Mouse (Mus musculus) hindbrain, postnatal 0 days (tissue): Measurements from ENCODE around the gene Man2a1. TPM values are rescaled to one million over a fixed set of nuclear protein-coding genes. Genes with fewer than 3 reads are reported as not detected.
"Not testable (repeated sequence)": the region's sequence is repeated elsewhere in the genome, so short reads cannot be mapped to it uniquely, and the experiment has no call there.

Experiments used
- ATAC-seq: fragments of 200-750 bp; cut with Nextera tagmentation; 2 replicates; pipeline ENCODE4 v1.8.0; 2017; ENCODE audit warnings: mild to moderate bottlenecking, moderate TSS enrichment, moderate library complexity
- DNase-seq: peaks from one replicate; pipeline ENCODE4 v3.0.0-alpha.2; 2015; ENCODE audit warnings: low spot score
- H3K27ac ChIP-seq: fragments of 300-500 bp; sonication (generic); 2 replicates; pipeline ENCODE4 v1.5.1; 2014; ENCODE audit warnings: mild to moderate bottlenecking
- H3K27me3 ChIP-seq: fragments of 300-500 bp; sonication (generic); 2 replicates; pipeline ENCODE4 v1.6.1; 2014; ENCODE audit warnings: low read length, mixed read lengths; ENCODE audit not compliant: insufficient read depth
- H3K36me3 ChIP-seq: fragments of 300-500 bp; sonication (generic); 2 replicates; pipeline ENCODE4 v1.6.1; 2014; ENCODE audit warnings: low read length, mixed read lengths; ENCODE audit not compliant: insufficient read depth
- H3K4me1 ChIP-seq: fragments of 300-500 bp; sonication (generic); 2 replicates; pipeline ENCODE4 v1.6.1; 2014; ENCODE audit warnings: antibody characterized with exemption, low read length, mixed read lengths; ENCODE audit not compliant: insufficient read depth
- H3K4me2 ChIP-seq: fragments of 300-500 bp; sonication (generic); 2 replicates; pipeline ENCODE4 v1.6.1; 2014; ENCODE audit warnings: low read depth, mild to moderate bottlenecking, low read length, moderate library complexity, mixed read lengths
- H3K4me3 ChIP-seq: fragments of 300-500 bp; sonication (generic); 2 replicates; pipeline ENCODE4 v1.5.1; 2014; ENCODE audit warnings: low read length
- H3K9ac ChIP-seq: fragments of 300-500 bp; sonication (generic); replicated peaks from 2 replicates; pipeline ENCODE4 v1.6.1; 2014; ENCODE audit warnings: mild to moderate bottlenecking, low read length, moderate library complexity, mixed read lengths
- H3K9me3 ChIP-seq: fragments of 300-500 bp; sonication (generic); 2 replicates; pipeline ENCODE4 v1.6.1; 2016; ENCODE audit warnings: low read length, mixed read lengths
- CTCF ChIP-seq: IDR thresholded peaks from 2 replicates; pipeline ENCODE4 v1.5.1; 2016; ENCODE audit warnings: antibody characterized with exemption, control low read depth, low read depth
- WGBS: fragments of 180-500 bp; shearing (Covaris S2); extraction: QIAGEN DNeasy Blood & Tissue Kit; methylation state at CpG from one replicate; pipeline ENCODE4 v1.1.7; 2014; 5-methylcytosine and 5-hydroxymethylcytosine counted together
- polyA plus RNA-seq: library from polyadenylated mRNA; unstranded; fragments of >200 nt; fragmentation: Nextera tagmentation; extraction: Ambion mirVana; gene quantifications from 2 replicates; pipeline ENCODE4 v1.2.1, GENCODE M21; 2015
- total RNA-seq: library from RNA; depleted of rRNA; stranded (reverse); fragments of >200 nt; gene quantifications from 2 replicates; pipeline ENCODE4 v1.2.3, GENCODE M21; 2014

The Man2a1 gene
- total and polyA plus RNA-seq, 2 experiments from 2014 or later = 3.3 to 15.8 TPM

DNA sequence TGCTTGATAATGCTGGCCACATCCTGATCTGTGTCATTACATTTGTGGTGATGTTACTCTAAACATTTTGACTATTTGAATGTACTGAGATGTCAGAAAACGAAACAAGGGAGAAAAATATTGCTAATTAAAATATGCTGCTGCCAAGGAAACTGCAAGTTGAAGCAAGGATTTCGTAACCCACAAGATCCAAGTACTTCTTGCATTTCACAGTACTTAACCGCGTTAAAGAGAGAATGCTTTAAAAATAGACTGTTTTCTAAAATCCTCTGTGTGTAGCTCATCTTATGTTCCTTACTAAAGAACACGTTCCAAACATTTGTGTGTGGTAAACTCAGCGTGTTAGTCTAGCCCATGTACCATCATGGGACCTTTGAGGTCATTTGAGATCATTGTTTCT lies 153.0 kb downstream of the Man2a1 start:
- Histone ChIP-seq H3K36me3 (no peaks in the 10 kb centered on the region; the same call in 1 of the 2 replicates), H3K4me1 (no peaks in the 10 kb centered on the region), H3K4me2 (no peak overlapping the region), H3K9ac (no peak overlapping the region), H3K4me3 (no peak overlapping the region), H3K27ac (no peak overlapping the region), H3K27me3 (no peaks in the 10 kb centered on the region), H3K9me3 (no peaks in the 10 kb centered on the region)
- WGBS = 82% methylated on average over 6 of the region's 6 CpGs
- no peak for DNase-seq
- no peak for ATAC-seq
- no peak for TF ChIP-seq CTCF

DNA sequence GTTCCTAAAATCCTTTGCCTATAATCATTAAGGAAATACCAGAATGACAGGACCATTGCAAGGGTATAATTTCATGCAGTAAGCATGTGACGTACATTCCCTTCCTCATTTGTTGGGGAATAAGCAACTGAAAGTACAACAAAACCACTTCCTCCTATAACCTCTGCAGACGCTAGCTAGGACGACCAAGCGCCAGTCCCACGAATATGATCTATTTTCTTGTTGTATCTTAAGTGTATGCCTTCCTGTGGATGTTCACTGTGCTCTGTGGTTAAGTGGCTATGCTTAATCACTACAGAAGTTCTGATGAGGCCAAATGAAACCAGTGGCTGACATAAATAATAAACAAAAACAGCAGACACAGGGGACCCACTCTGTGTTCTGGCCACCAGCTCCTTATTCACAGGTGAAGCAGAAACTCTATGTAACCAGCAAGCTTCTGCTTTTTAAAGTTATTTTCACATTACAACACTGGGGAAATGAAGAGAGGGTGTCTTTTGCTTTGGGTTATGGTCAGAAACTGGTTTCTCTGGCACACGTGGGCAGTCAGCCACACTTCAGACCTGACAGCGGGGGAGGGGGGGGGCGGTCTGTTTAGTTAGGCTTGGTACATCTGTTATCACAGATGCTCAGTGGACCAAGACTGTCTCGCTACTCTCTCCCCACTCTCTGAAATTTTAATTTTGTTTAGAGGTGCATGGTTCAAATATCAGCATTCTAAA lies 153.8 kb downstream of the Man2a1 start:
- TF ChIP-seq CTCF = no peak
- H3K4me3 ChIP-seq = no peak overlapping the region
- H3K9ac ChIP-seq = no peak overlapping the region
- no peaks in the 10 kb centered on the region; the same call in 1 of the 2 replicates for H3K36me3 ChIP-seq
- no peaks in the 10 kb centered on the region for H3K9me3 ChIP-seq
- H3K27me3 ChIP-seq = no peaks in the 10 kb centered on the region
- WGBS = 75% methylated on average over 9 of the region's 9 CpGs
- H3K27ac ChIP-seq = no peak overlapping the region
- ATAC-seq (peak; percentile 69), DNase-seq (peak; percentile 50)
- H3K4me2 ChIP-seq = no peak overlapping the region
- no peaks in the 10 kb centered on the region for H3K4me1 ChIP-seq

DNA sequence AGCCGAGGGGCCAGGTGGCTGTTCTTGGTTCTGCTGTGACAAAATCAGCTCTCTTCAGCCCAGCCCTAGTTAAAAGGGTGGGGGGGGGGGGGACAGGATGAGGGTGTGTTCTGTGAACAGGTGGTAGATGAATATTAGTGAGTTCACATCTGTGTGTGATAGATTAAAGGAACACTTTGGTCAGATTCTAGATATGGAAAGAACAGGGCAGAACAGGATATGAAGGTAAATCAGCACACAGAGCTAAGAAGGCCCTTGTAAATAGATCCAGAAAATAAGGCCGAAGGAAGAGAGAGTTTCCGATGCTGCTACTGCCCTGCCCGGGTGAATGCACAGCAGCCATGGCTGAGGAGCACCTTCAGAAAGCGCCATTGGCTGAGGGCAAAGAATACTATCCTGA lies 154.7 kb downstream of the Man2a1 start:
- no peak for TF ChIP-seq CTCF
- H3K9me3 ChIP-seq = no peaks in the 10 kb centered on the region
- no peak for DNase-seq
- H3K4me3 ChIP-seq = no peak overlapping the region
- no peaks in the 10 kb centered on the region for H3K4me1 ChIP-seq
- 79% methylated on average over 5 of the region's 5 CpGs for WGBS
- no peak overlapping the region for H3K27ac ChIP-seq
- no peaks in the 10 kb centered on the region for H3K27me3 ChIP-seq
- no peak overlapping the region for H3K4me2 ChIP-seq
- ATAC-seq = no peak
- no peaks in the 10 kb centered on the region; the same call in 1 of the 2 replicates for H3K36me3 ChIP-seq
- H3K9ac ChIP-seq = no peak overlapping the region

DNA sequence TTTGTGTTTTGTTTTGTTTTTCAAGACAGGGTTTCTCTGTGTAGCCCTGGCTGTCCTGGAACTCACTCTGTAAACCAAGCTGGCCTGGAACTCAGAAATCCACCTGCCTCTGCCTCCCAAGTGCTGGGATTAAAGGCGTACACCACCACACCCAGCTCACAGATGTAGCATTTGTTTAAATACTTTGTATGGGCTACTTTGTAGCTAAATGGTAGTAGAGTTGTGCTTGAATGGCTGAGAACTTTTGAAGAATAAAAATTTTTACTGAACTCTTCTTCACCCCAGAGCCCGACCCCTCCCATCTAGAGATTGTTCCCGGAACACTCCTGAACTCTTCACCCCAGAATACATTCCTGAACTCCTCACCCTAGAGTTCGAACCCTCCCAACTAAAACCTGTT lies 162.1 kb downstream of the Man2a1 start:
- 89% methylated on average over 4 of the region's 4 CpGs for WGBS
- H3K27me3 ChIP-seq, H3K36me3 ChIP-seq, H3K9ac ChIP-seq, H3K9me3 ChIP-seq, ATAC-seq, H3K4me3 ChIP-seq, H3K4me1 ChIP-seq, H3K4me2 ChIP-seq, H3K27ac ChIP-seq, DNase-seq: not testable (repeated sequence)

DNA sequence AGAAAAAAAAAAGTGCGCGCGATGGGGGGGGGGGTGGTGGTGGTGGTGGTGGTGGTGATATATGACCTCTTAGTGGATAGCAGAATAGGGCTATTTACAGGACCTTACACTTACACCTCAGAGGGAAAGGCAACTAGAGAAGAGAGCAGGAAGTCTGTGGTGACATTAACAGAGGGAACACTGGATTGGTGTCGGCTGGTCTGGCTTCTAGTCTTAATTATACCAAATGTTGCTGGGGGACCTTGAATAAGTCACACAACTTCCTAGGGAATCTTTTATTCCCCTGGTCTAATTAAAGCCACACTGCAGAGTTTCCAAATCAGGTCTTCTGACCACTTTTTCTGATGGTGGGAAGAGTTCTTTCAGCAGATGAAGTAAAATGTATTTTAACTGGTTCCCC lies 163.0 kb downstream of the Man2a1 start:
- H3K4me3 ChIP-seq = no peak overlapping the region
- H3K27me3 ChIP-seq = no peaks in the 10 kb centered on the region
- TF ChIP-seq CTCF = no peak
- H3K4me2 ChIP-seq = no peak overlapping the region
- no peaks in the 10 kb centered on the region for H3K4me1 ChIP-seq
- H3K27ac ChIP-seq = no peak overlapping the region
- ATAC-seq (no peak), DNase-seq (no peak)
- H3K9ac ChIP-seq = no peak overlapping the region
- no peaks in the 10 kb centered on the region for H3K36me3 ChIP-seq
- H3K9me3 ChIP-seq = no peaks in the 10 kb centered on the region
- 93% methylated on average over 4 of the region's 4 CpGs for WGBS

DNA sequence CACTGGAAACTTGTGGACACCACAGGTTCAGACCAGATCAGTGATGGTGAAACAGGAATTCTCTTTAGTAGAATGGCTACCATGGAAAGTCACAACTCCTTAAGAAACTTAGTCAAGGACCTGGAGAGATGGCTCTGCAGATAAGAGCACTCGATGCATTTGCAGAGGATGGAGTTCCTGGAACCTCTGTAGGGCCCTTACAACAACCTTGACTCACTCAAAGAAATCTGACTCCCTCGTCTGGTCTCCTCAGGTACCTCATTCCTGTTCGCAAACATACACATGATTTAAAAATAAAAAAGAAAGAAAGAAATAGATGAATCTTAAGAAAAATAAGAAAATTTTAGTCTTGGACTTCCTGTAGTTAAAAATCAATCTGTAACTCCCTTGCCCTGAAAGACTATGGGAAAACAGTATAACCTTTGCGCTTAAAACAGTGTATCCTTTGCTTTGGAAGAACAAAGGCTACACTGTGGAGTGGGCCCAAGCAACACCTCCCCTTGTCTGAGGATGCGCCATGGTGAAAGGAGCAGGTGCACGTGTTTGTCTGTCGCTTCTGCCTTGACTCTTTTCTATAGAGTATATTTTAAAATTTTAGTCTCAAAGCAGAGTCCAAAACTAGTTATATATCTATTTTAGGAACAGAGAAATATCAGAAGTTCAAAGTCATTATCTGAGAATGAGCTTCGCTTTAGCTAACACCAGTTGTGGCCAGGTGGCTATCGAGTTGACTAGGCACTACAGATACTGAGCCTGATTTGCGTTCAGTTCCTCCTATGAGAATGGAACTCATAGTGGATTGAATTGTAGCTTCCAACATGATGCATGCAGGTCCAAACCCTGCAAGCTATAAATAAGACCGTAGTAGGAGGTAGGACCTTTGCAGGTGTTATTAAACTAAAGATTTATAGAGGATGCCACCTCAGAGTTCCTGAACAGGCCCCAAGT lies 163.9 kb downstream of the Man2a1 start:
- DNase-seq (no peak), ATAC-seq (no peak)
- H3K4me3 ChIP-seq = no peak overlapping the region
- no peak overlapping the region for H3K9ac ChIP-seq
- H3K4me2 ChIP-seq = no peak overlapping the region
- 94% methylated on average over 11 of the region's 11 CpGs for WGBS
- no peaks in the 10 kb centered on the region for H3K4me1 ChIP-seq
- no peaks in the 10 kb centered on the region for H3K9me3 ChIP-seq
- no peaks in the 10 kb centered on the region for H3K27me3 ChIP-seq
- H3K27ac ChIP-seq = no peak overlapping the region
- H3K36me3 ChIP-seq = no peaks in the 10 kb centered on the region
- TF ChIP-seq CTCF = no peak
